Mouse (Mus musculus): Measurements from ENCODE around the gene Rgs7.

Gene Rgs7

GRCm38 (mm10) chr1:175307604-175308003, 184.7 kb downstream of the Rgs7 start:
- no peak for DNase-seq (ENCODE audit: low read depth, low spot score)

- no peak for DNase-seq (ENCODE audit: low read depth, low spot score)
Observed at GRCm38 (mm10) chr1:175300895-175301294, 191.4 kb downstream of the Rgs7 start.

GRCm38 (mm10) chr1:175300404-175300803, 191.9 kb downstream of the Rgs7 start:
- DNase-seq (ENCODE audit: low read depth, low spot score) = no peak

GRCm38 (mm10) chr1:175299603-175300397, 192.5 kb downstream of the Rgs7 start:
- DNase-seq (ENCODE audit: low read depth, low spot score) = no peak

GRCm38 (mm10) chr1:175296906-175297305, 195.4 kb downstream of the Rgs7 start:
- no peak for DNase-seq (ENCODE audit: low read depth, low spot score)

GRCm38 (mm10) chr1:175290072-175290471, 202.2 kb downstream of the Rgs7 start:
- DNase-seq (ENCODE audit: low read depth, low spot score) = peak; percentile 22

- no peak for DNase-seq (ENCODE audit: low read depth, low spot score)
Observed at GRCm38 (mm10) chr1:175262341-175262740, 230.0 kb downstream of the Rgs7 start.

- no peak for DNase-seq (ENCODE audit: low read depth, low spot score)
Observed at GRCm38 (mm10) chr1:175259374-175259773, 232.9 kb downstream of the Rgs7 start.

GRCm38 (mm10) chr1:175255224-175255623, 237.1 kb downstream of the Rgs7 start:
- no peak for DNase-seq (ENCODE audit: low read depth, low spot score)

GRCm38 (mm10) chr1:175254724-175255123, 237.6 kb downstream of the Rgs7 start:
- no peak for DNase-seq (ENCODE audit: low read depth, low spot score)

GRCm38 (mm10) chr1:175242135-175242534, 250.2 kb downstream of the Rgs7 start:
- no peak for DNase-seq (ENCODE audit: low read depth, low spot score)

GRCm38 (mm10) chr1:175240137-175240536, 252.2 kb downstream of the Rgs7 start:
- DNase-seq (ENCODE audit: low read depth, low spot score) = no peak

GRCm38 (mm10) chr1:175221593-175222500, 270.5 kb downstream of the Rgs7 start:
- no peak for DNase-seq (ENCODE audit: low read depth, low spot score)

GRCm38 (mm10) chr1:175219563-175219962, 272.7 kb downstream of the Rgs7 start:
- no peak for DNase-seq (ENCODE audit: low read depth, low spot score)

- DNase-seq (ENCODE audit: low read depth, low spot score) = no peak
Observed at GRCm38 (mm10) chr1:175207004-175207403, 285.3 kb downstream of the Rgs7 start.

GRCm38 (mm10) chr1:175205633-175206032, 286.7 kb downstream of the Rgs7 start:
- DNase-seq (ENCODE audit: low read depth, low spot score) = no peak

GRCm38 (mm10) chr1:175203544-175203943, 288.8 kb downstream of the Rgs7 start:
- no peak for DNase-seq (ENCODE audit: low read depth, low spot score)

- no peak for DNase-seq (ENCODE audit: low read depth, low spot score)
Observed at GRCm38 (mm10) chr1:175202902-175203301, 289.4 kb downstream of the Rgs7 start.

GRCm38 (mm10) chr1:175198881-175199280, 293.4 kb downstream of the Rgs7 start:
- no peak for DNase-seq (ENCODE audit: low read depth, low spot score)

- DNase-seq (ENCODE audit: low read depth, low spot score) = no peak
Observed at GRCm38 (mm10) chr1:175195806-175196205, 296.5 kb downstream of the Rgs7 start.

GRCm38 (mm10) chr1:175188186-175188585, 304.1 kb downstream of the Rgs7 start:
- DNase-seq (ENCODE audit: low read depth, low spot score) = no peak

GRCm38 (mm10) chr1:175185211-175185610, 307.1 kb downstream of the Rgs7 start:
- DNase-seq (ENCODE audit: low read depth, low spot score) = no peak

- DNase-seq (ENCODE audit: low read depth, low spot score) = no peak
Observed at GRCm38 (mm10) chr1:175184736-175185135, 307.6 kb downstream of the Rgs7 start.

Data from 3T3-L1 (cell line).